Mouse (Mus musculus): Measurements from ENCODE around the gene Adamts20.

- TF ChIP-seq GATA1 (IDR thresholded peaks at IDR 0.05; ENCODE audit: borderline replicate concordance, low read length) (no peak), CTCF (IDR thresholded peaks at IDR 0.05; ENCODE audit: low read depth, low read length) (no peak), TAL1 (conservative IDR thresholded peaks at IDR 0.05; ENCODE audit: low read depth, low read length) (no peak), GATA2 (IDR thresholded peaks at IDR 0.05; ENCODE audit: borderline replicate concordance, low read depth, low read length) (no peak), POLR2AphosphoS5 (IDR thresholded peaks at IDR 0.05; ENCODE audit: insufficient replicate concordance, low read depth, low read length) (no peak)
Observed at GRCm38 (mm10) chr15:94444437-94445136, 20.6 kb downstream of the Adamts20 start.
